Mouse (Mus musculus) limb, embryonic 14.5 days (tissue): ENCODE measurements at regions not wholly inside any gene's neighbourhood (a gene's known extent, or its start where the extent isn't known, plus 50 kb on each side); places are given as distances from the start of the nearest gene placed in this dataset.

Experiments
- ATAC-seq: fragments of 200-750 bp; cut with Nextera tagmentation; 2 replicates; pipeline ENCODE4 v1.8.0; 2017; ENCODE audit warnings: low read depth, moderate number of reproducible peaks, moderate TSS enrichment; ENCODE audit not compliant: low FRiP score
- DNase-seq: peaks from one replicate; pipeline ENCODE4 v3.0.0-alpha.2; 2015; ENCODE audit warnings: low spot score
- H3K27ac ChIP-seq: fragments of 300-500 bp; sonication (generic); replicated peaks from 2 replicates; pipeline ENCODE4 v1.5.1; 2014; ENCODE audit warnings: low read depth, mild to moderate bottlenecking, low read length, moderate library complexity, mixed read lengths
- H3K27me3 ChIP-seq: fragments of 300-500 bp; sonication (generic); 2 replicates; pipeline ENCODE4 v1.6.1; 2014; ENCODE audit warnings: low read length, mixed read lengths; ENCODE audit not compliant: control insufficient read depth, insufficient read depth
- H3K36me3 ChIP-seq: fragments of 300-500 bp; sonication (generic); 2 replicates; pipeline ENCODE4 v1.6.1; 2014; ENCODE audit warnings: mild to moderate bottlenecking, low read length, moderate library complexity, mixed read lengths; ENCODE audit not compliant: control insufficient read depth, insufficient read depth
- H3K4me1 ChIP-seq: fragments of 300-500 bp; sonication (generic); 2 replicates; pipeline ENCODE4 v1.6.1; 2014; ENCODE audit warnings: antibody characterized with exemption, low read length, mixed read lengths; ENCODE audit not compliant: control insufficient read depth, insufficient read depth
- H3K4me2 ChIP-seq: fragments of 300-500 bp; sonication (generic); replicated peaks from 2 replicates; pipeline ENCODE4 v1.6.1; 2014; ENCODE audit warnings: low read depth, mild to moderate bottlenecking, low read length, moderate library complexity; ENCODE audit not compliant: severe bottlenecking
- H3K4me3 ChIP-seq: fragments of 300-500 bp; sonication (generic); replicated peaks from 2 replicates; pipeline ENCODE4 v1.5.1; 2014; ENCODE audit warnings: low read length
- H3K9ac ChIP-seq: fragments of 300-500 bp; sonication (generic); 2 replicates; pipeline ENCODE4 v1.6.1; 2014; ENCODE audit warnings: mild to moderate bottlenecking, low read depth, low read length, moderate library complexity; ENCODE audit not compliant: severe bottlenecking
- H3K9me3 ChIP-seq: fragments of 300-500 bp; sonication (generic); 2 replicates; pipeline ENCODE4 v1.6.1; 2016; ENCODE audit warnings: low read length; ENCODE audit not compliant: control insufficient read depth
- POLR2A ChIP-seq: fragments of 200-500 bp; IDR thresholded peaks from 2 replicates; pipeline ENCODE4 v1.8.0; 2012; ENCODE audit warnings: inconsistent platforms, mild to moderate bottlenecking, moderate library complexity, borderline replicate concordance; ENCODE audit not compliant: insufficient read depth, insufficient read length; ENCODE audit errors: extremely low read depth
- WGBS: fragments of 180-500 bp; shearing (Covaris S2); extraction: QIAGEN DNeasy Blood & Tissue Kit; methylation state at CpG from one replicate; pipeline ENCODE4 v1.1.7; 2014; 5-methylcytosine and 5-hydroxymethylcytosine counted together

GRCm38 (mm10) chr13:101408885-101409284 is 359.1 kb downstream of the Pik3r1 start:
- Histone ChIP-seq H3K9me3 (no peaks in the 10 kb centered on the region), H3K27ac (no peak overlapping the region), H3K9ac (no peak overlapping the region), H3K36me3 (no peaks in the 10 kb centered on the region), H3K4me3 (no peak overlapping the region), H3K4me1 (no peaks in the 10 kb centered on the region), H3K27me3 (no peaks in the 10 kb centered on the region), H3K4me2 (no peak overlapping the region)
- ATAC-seq = no peak
- no peak for TF ChIP-seq POLR2A
- DNase-seq = no peak
- 73% methylated on average over 4 of the region's 4 CpGs for WGBS

GRCm38 (mm10) chr13:101407633-101408032 is 360.4 kb downstream of the Pik3r1 start:
- H3K4me2 ChIP-seq = no peak overlapping the region
- no peaks in the 10 kb centered on the region for H3K27me3 ChIP-seq
- H3K4me1 ChIP-seq = no peaks in the 10 kb centered on the region
- TF ChIP-seq POLR2A = no peak
- H3K27ac ChIP-seq = no peak overlapping the region
- H3K9ac ChIP-seq = no peak overlapping the region
- no peaks in the 10 kb centered on the region for H3K9me3 ChIP-seq
- no peaks in the 10 kb centered on the region for H3K36me3 ChIP-seq
- 93% methylated on average over 1 of the region's 1 CpGs for WGBS
- DNase-seq (no peak), ATAC-seq (no peak)
- H3K4me3 ChIP-seq = no peak overlapping the region

GRCm38 (mm10) chr13:101373581-101374189 is 394.3 kb downstream of the Pik3r1 start:
- Histone ChIP-seq H3K36me3 (no peaks in the 10 kb centered on the region), H3K4me1 (no peaks in the 10 kb centered on the region), H3K27me3 (no peaks in the 10 kb centered on the region), H3K9me3 (no peaks in the 10 kb centered on the region), H3K27ac (no peak overlapping the region), H3K4me2 (no peak overlapping the region), H3K4me3 (no peak overlapping the region), H3K9ac (no peak overlapping the region)
- DNase-seq = no peak
- TF ChIP-seq POLR2A = no peak
- 87% methylated on average over 5 of the region's 5 CpGs for WGBS
- ATAC-seq = no peak

GRCm38 (mm10) chr13:101371906-101372305 is 396.1 kb downstream of the Pik3r1 start:
- Histone ChIP-seq H3K4me1 (no peaks in the 10 kb centered on the region), H3K27ac (no peak overlapping the region), H3K4me3 (no peak overlapping the region), H3K9ac (no peak overlapping the region), H3K27me3 (no peaks in the 10 kb centered on the region), H3K36me3 (no peaks in the 10 kb centered on the region), H3K4me2 (no peak overlapping the region), H3K9me3 (no peaks in the 10 kb centered on the region)
- DNase-seq = no peak
- no peak for TF ChIP-seq POLR2A
- no peak for ATAC-seq
- WGBS = 89% methylated on average over 1 of the region's 1 CpGs

GRCm38 (mm10) chr13:101368170-101368569 is 399.8 kb downstream of the Pik3r1 start:
- H3K36me3 ChIP-seq = no peaks in the 10 kb centered on the region
- WGBS = 53% methylated on average over 5 of the region's 5 CpGs
- H3K27me3 ChIP-seq = no peaks in the 10 kb centered on the region
- TF ChIP-seq POLR2A = no peak
- no peak overlapping the region for H3K4me3 ChIP-seq
- H3K27ac ChIP-seq = no peak overlapping the region
- no peak overlapping the region for H3K9ac ChIP-seq
- H3K4me1 ChIP-seq = no peaks in the 10 kb centered on the region
- H3K4me2 ChIP-seq = no peak overlapping the region
- ATAC-seq (no peak), DNase-seq (no peak)
- H3K9me3 ChIP-seq = no peaks in the 10 kb centered on the region

- WGBS = 82% methylated on average over 3 of the region's 3 CpGs
These were observed 412.7 kb downstream of the Pik3r1 start for GRCm38 (mm10) chr13:101355363-101355762.

More at GRCm38 (mm10) chr13:101355363-101355762, 412.7 kb downstream of the Pik3r1 start:
- Histone ChIP-seq H3K27me3 (no peaks in the 10 kb centered on the region), H3K4me2 (no peak overlapping the region), H3K9me3 (no peaks in the 10 kb centered on the region), H3K9ac (no peak overlapping the region), H3K4me3 (no peak overlapping the region), H3K36me3 (no peaks in the 10 kb centered on the region), H3K27ac (no peak overlapping the region), H3K4me1 (no peaks in the 10 kb centered on the region)
- DNase-seq = no peak
- TF ChIP-seq POLR2A = no peak
- no peak for ATAC-seq
